Mouse (Mus musculus): ENCODE results near the gene Hkdc1. TPM values are rescaled to one million over a fixed set of nuclear protein-coding genes. Genes with fewer than 3 reads are reported as not detected.

Hkdc1 gene
- polyA plus RNA-seq, 2 experiments = 1.1 to 2.3 TPM

GRCm38 (mm10) chr10:62419422-62419821, 2.9 kb downstream of the Hkdc1 start:
- no peak for TF ChIP-seq POLR2A (IDR thresholded peaks at IDR 0.05; ENCODE audit: borderline replicate concordance, extremely low read depth, insufficient read depth, insufficient read length)
- no peak overlapping the region for H3K27ac ChIP-seq (replicated peaks; ENCODE audit: low read depth, low read length)
- no peaks in the 10 kb centered on the region for H3K9me3 ChIP-seq (ENCODE audit: control insufficient read depth, low read length)
- no peaks in the 10 kb centered on the region for H3K4me1 ChIP-seq (ENCODE audit: control insufficient read depth, insufficient read depth, low read length)
- DNase-seq (ENCODE audit: low spot score) (no peak), ATAC-seq (ENCODE audit: low FRiP score, low read depth) (no peak)
- no peak overlapping the region for H3K4me2 ChIP-seq (replicated peaks; ENCODE audit: low read depth, low read length, severe bottlenecking)
- H3K9ac ChIP-seq (ENCODE audit: low read depth, low read length, severe bottlenecking) = no peak overlapping the region
- no peaks in the 10 kb centered on the region for H3K27me3 ChIP-seq (ENCODE audit: control insufficient read depth, insufficient read depth, low read length)
- H3K36me3 ChIP-seq (ENCODE audit: control insufficient read depth, insufficient read depth, low read length) = no peaks in the 10 kb centered on the region
- H3K4me3 ChIP-seq (replicated peaks; ENCODE audit: low read length) = no peak overlapping the region
- 73% methylated on average over 5 of the region's 5 CpGs for WGBS

GRCm38 (mm10) chr10:62418831-62419356, 3.4 kb downstream of the Hkdc1 start:
- no peak overlapping the region for H3K4me3 ChIP-seq (replicated peaks; ENCODE audit: low read length)
- no peaks in the 10 kb centered on the region for H3K27me3 ChIP-seq (ENCODE audit: control insufficient read depth, insufficient read depth, low read length)
- H3K4me2 ChIP-seq (replicated peaks; ENCODE audit: low read depth, low read length, severe bottlenecking) = no peak overlapping the region
- DNase-seq (ENCODE audit: low spot score) (no peak), ATAC-seq (ENCODE audit: low FRiP score, low read depth) (no peak)
- 73% methylated on average over 7 of the region's 7 CpGs for WGBS
- H3K27ac ChIP-seq (replicated peaks; ENCODE audit: low read depth, low read length) = no peak overlapping the region
- TF ChIP-seq POLR2A (IDR thresholded peaks at IDR 0.05; ENCODE audit: borderline replicate concordance, extremely low read depth, insufficient read depth, insufficient read length) = no peak
- H3K36me3 ChIP-seq (ENCODE audit: control insufficient read depth, insufficient read depth, low read length) = no peaks in the 10 kb centered on the region
- H3K4me1 ChIP-seq (ENCODE audit: control insufficient read depth, insufficient read depth, low read length) = no peaks in the 10 kb centered on the region
- no peak overlapping the region for H3K9ac ChIP-seq (ENCODE audit: low read depth, low read length, severe bottlenecking)
- no peaks in the 10 kb centered on the region for H3K9me3 ChIP-seq (ENCODE audit: control insufficient read depth, low read length)

GRCm38 (mm10) chr10:62413606-62413982, 8.7 kb downstream of the Hkdc1 start:
- H3K9me3 ChIP-seq (ENCODE audit: control insufficient read depth, low read length) = no peaks in the 10 kb centered on the region
- TF ChIP-seq POLR2A (IDR thresholded peaks at IDR 0.05; ENCODE audit: borderline replicate concordance, extremely low read depth, insufficient read depth, insufficient read length) = no peak
- H3K4me2 ChIP-seq (replicated peaks; ENCODE audit: low read depth, low read length, severe bottlenecking) = no peak overlapping the region
- H3K27me3 ChIP-seq (ENCODE audit: control insufficient read depth, insufficient read depth, low read length) = no peaks in the 10 kb centered on the region
- H3K4me3 ChIP-seq (replicated peaks; ENCODE audit: low read length) = no peak overlapping the region
- H3K27ac ChIP-seq (replicated peaks; ENCODE audit: low read depth, low read length) = no peak overlapping the region
- H3K4me1 ChIP-seq (ENCODE audit: control insufficient read depth, insufficient read depth, low read length) = 0 out of 2 replicates have a peak, but pooled peaks cover 4% of the 10 kb centered on the region
- H3K9ac ChIP-seq (ENCODE audit: low read depth, low read length, severe bottlenecking) = no peak overlapping the region
- 33% methylated on average over 4 of the region's 4 CpGs for WGBS
- no peaks in the 10 kb centered on the region for H3K36me3 ChIP-seq (ENCODE audit: control insufficient read depth, insufficient read depth, low read length)
- no peak for ATAC-seq (ENCODE audit: low FRiP score, low read depth)
- no peak for DNase-seq (ENCODE audit: low spot score)

GRCm38 (mm10) chr10:62412906-62413605, 9.2 kb downstream of the Hkdc1 start:
- Histone ChIP-seq H3K27ac (replicated peaks; ENCODE audit: low read depth, low read length) (no peak overlapping the region), H3K36me3 (ENCODE audit: control insufficient read depth, insufficient read depth, low read length) (no peaks in the 10 kb centered on the region), H3K9me3 (ENCODE audit: control insufficient read depth, low read length) (no peaks in the 10 kb centered on the region), H3K4me3 (replicated peaks; ENCODE audit: low read length) (no peak overlapping the region), H3K27me3 (ENCODE audit: control insufficient read depth, insufficient read depth, low read length) (no peaks in the 10 kb centered on the region), H3K4me2 (replicated peaks; ENCODE audit: low read depth, low read length, severe bottlenecking) (no peak overlapping the region), H3K4me1 (ENCODE audit: control insufficient read depth, insufficient read depth, low read length) (0 out of 2 replicates have a peak, but pooled peaks cover 4% of the 10 kb centered on the region), H3K9ac (ENCODE audit: low read depth, low read length, severe bottlenecking) (no peak overlapping the region)
- ATAC-seq (ENCODE audit: low FRiP score, low read depth) = no peak
- DNase-seq (ENCODE audit: low spot score) = no peak
- no peak for TF ChIP-seq POLR2A (IDR thresholded peaks at IDR 0.05; ENCODE audit: borderline replicate concordance, extremely low read depth, insufficient read depth, insufficient read length)
- 8% methylated on average over 8 of the region's 8 CpGs for WGBS

GRCm38 (mm10) chr10:62411431-62412410, 10.6 kb downstream of the Hkdc1 start:
- Histone ChIP-seq H3K36me3 (ENCODE audit: control insufficient read depth, insufficient read depth, low read length) (no peaks in the 10 kb centered on the region), H3K9me3 (ENCODE audit: control insufficient read depth, low read length) (no peaks in the 10 kb centered on the region), H3K27ac (replicated peaks; ENCODE audit: low read depth, low read length) (no peak overlapping the region), H3K4me3 (replicated peaks; ENCODE audit: low read length) (no peak overlapping the region), H3K4me2 (replicated peaks; ENCODE audit: low read depth, low read length, severe bottlenecking) (no peak overlapping the region), H3K27me3 (ENCODE audit: control insufficient read depth, insufficient read depth, low read length) (no peaks in the 10 kb centered on the region), H3K9ac (ENCODE audit: low read depth, low read length, severe bottlenecking) (no peak overlapping the region), H3K4me1 (ENCODE audit: control insufficient read depth, insufficient read depth, low read length) (0 out of 2 replicates have a peak, but pooled peaks cover 4% of the 10 kb centered on the region)
- ATAC-seq (ENCODE audit: low FRiP score, low read depth) (no peak), DNase-seq (ENCODE audit: low spot score) (no peak)
- WGBS = 62% methylated on average over 19 of the region's 19 CpGs
- no peak for TF ChIP-seq POLR2A (IDR thresholded peaks at IDR 0.05; ENCODE audit: borderline replicate concordance, extremely low read depth, insufficient read depth, insufficient read length)

Measured in limb, embryonic 14.5 days (tissue).